Comparison of ENCODE assay signal across 16 mouse cellular contexts in genomic region chr13:75740018-75740417, GRCm38 (mm10). TPM values are rescaled to one million over a fixed set of nuclear protein-coding genes. Genes with fewer than 3 reads are reported as not detected.
DNase-seq lines count a peak whose midpoint lies in the region; ATAC-seq and TF ChIP-seq lines count a peak whose summit lies in the region.
"Had no signal": no experiment of that assay in that cellular context is flagged by ENCODE, and none has a peak within 500 bp of the region (broad histone marks: within the 10 kb centered on the region; RNA-seq: fewer than 3 reads in every experiment).

No protein-coding gene starts in this region.

- dilution Hi-C loops in CH12.LX (cut with MboI; ENCODE audit: extremely low pct_ligation_motif_present, extremely low pct_unique_long_range_greater_than_20kb, low sequenced_read_pairs), result no loop called here

- H3K4me2 ChIP-seq in lung, embryonic 15.5 days, result no peak overlapping the region
- H3K4me2 ChIP-seq in CH12.LX (ENCODE audit: insufficient read depth, low read depth, poor library complexity, severe bottlenecking), result peak overlapping the region; percentile 86
- H3K4me2 ChIP-seq: embryonic facial prominence, embryonic 15.5 days; intestine, embryonic 15.5 days; neural tube, embryonic 12.5 days had no signal

- H3K79me2 ChIP-seq in CH12.LX (replicated peaks; ENCODE audit: control insufficient read depth, extremely low read depth, insufficient read depth, poor library complexity, severe bottlenecking), result peaks cover 75% of the 10 kb centered on the region

- no peak; the same call in 1 of the 2 replicates for TF ChIP-seq RAD21 in CH12.LX (IDR thresholded peaks at IDR 0.05; ENCODE audit: low read depth, low read length)

- no peaks in the 10 kb centered on the region for H3K9me3 ChIP-seq in lung, embryonic 15.5 days
- H3K9me3 ChIP-seq in CH12.LX (replicated peaks; ENCODE audit: low read length), result no peaks in the 10 kb centered on the region
- H3K9me3 ChIP-seq: embryonic facial prominence, embryonic 15.5 days; heart, embryonic 10.5 days; intestine, embryonic 15.5 days; neural tube, embryonic 12.5 days had no signal

- no peak overlapping the region for H3K27ac ChIP-seq in lung, embryonic 15.5 days
- peak overlapping the region; percentile 68 for H3K27ac ChIP-seq in CH12.LX (ENCODE audit: insufficient read depth, low read depth)
- H3K27ac ChIP-seq: embryonic facial prominence, embryonic 15.5 days; intestine, embryonic 15.5 days; neural tube, embryonic 12.5 days had no signal

- no peak overlapping the region for H3K9ac ChIP-seq in lung, embryonic 15.5 days
- H3K9ac ChIP-seq in CH12.LX (ENCODE audit: insufficient read depth, low read depth), result peak overlapping the region; percentile 51; the same call in 1 of the 2 replicates
- H3K9ac ChIP-seq: embryonic facial prominence, embryonic 15.5 days; intestine, embryonic 15.5 days; neural tube, embryonic 12.5 days had no signal

- peaks cover 15% of the 10 kb centered on the region; the same call in 1 of the 2 replicates for H3K4me1 ChIP-seq in lung, embryonic 15.5 days
- H3K4me1 ChIP-seq in CH12.LX (ENCODE audit: control insufficient read depth in 1 of 2, insufficient read depth in 2 of 2), result peaks cover 26 to 86% of the 10 kb centered on the region in 2 experiments
- H3K4me1 ChIP-seq: neural tube, embryonic 12.5 days had no signal

- in situ Hi-C loops in CH12.LX (cut with MboI; ENCODE audit: low pct_ligation_motif_present, low pct_unique_long_range_greater_than_20kb, low sequenced_read_pairs), result loop anchor here (5.0 kb wide), 1 partner anchor 57 kb away; no protein-coding TSS in a partner anchor

- no peaks in the 10 kb centered on the region for H3K36me3 ChIP-seq in lung, embryonic 15.5 days
- peaks cover 0 to 11% of the 10 kb centered on the region in 2 experiments for H3K36me3 ChIP-seq in CH12.LX (replicated peaks in 1 of 2; ENCODE audit: control insufficient read depth in 1 of 2, insufficient read depth in 1 of 2, low read length in 1 of 2)
- H3K36me3 ChIP-seq in splenic B cell, adult 2 months (ENCODE audit: control insufficient read depth, insufficient read depth, low read length, poor library complexity, severe bottlenecking), result peaks cover 2% of the 10 kb centered on the region; the same call in 1 of the 2 replicates
- H3K36me3 ChIP-seq: embryonic facial prominence, embryonic 15.5 days; heart, embryonic 10.5 days; intestine, embryonic 15.5 days; neural tube, embryonic 12.5 days had no signal

- 49% methylated on average over 3 of the region's 3 CpGs for WGBS in lung, embryonic 15.5 days

- no peak for DNase-seq in lung, postnatal 14 days
- DNase-seq in CH12.LX (ENCODE audit: extremely low read depth), result peak; percentile 91
- peak; percentile 53 for DNase-seq in brain, adult 2 months (ENCODE audit: low read depth, low spot score)
- peak; percentile 6 for DNase-seq in splenic B cell, adult 2 months (ENCODE audit: low read depth, low spot score)
- no peak for DNase-seq in thymus, postnatal 0 days (ENCODE audit: low spot score)
- DNase-seq: cerebellum, adult 18-20 months; heart, postnatal 4 days; kidney, postnatal 10 days; midbrain, embryonic 14.5 days had no signal

- no peak for TF ChIP-seq POLR2A in CH12.LX (IDR thresholded peaks at IDR 0.05; ENCODE audit: low read depth, low read length)

- TF ChIP-seq CTCF in CH12.LX (conservative IDR thresholded peaks at IDR 0.05 in 1 of 2, IDR thresholded peaks at IDR 0.05 in 1 of 2; ENCODE audit: low read depth in 2 of 2, low read length in 2 of 2), result no peak

- ATAC-seq in lung, embryonic 15.5 days (ENCODE audit: borderline replicate concordance, extremely low read depth, low FRiP score, low TSS enrichment), result 0 out of 2 replicates have a peak, but pooled peaks have one; percentile 42
- ATAC-seq in monocyte, adult 5-6 weeks (replicated peaks; ENCODE audit: insufficient number of reproducible peaks, low FRiP score, low TSS enrichment, poor library complexity, severe bottlenecking), result no peak
- ATAC-seq: forebrain, embryonic 14.5 days; intestine, embryonic 15.5 days had no signal

- peak; percentile 99 for TF ChIP-seq EP300 in CH12.LX (IDR thresholded peaks at IDR 0.05; ENCODE audit: low read length)

- H3K27me3 ChIP-seq in lung, embryonic 15.5 days, result no peaks in the 10 kb centered on the region
- no peaks in the 10 kb centered on the region for H3K27me3 ChIP-seq in CH12.LX (replicated peaks)
- H3K27me3 ChIP-seq in splenic B cell, adult 2 months (ENCODE audit: control insufficient read depth, insufficient read depth, low read length, poor library complexity, severe bottlenecking), result no peaks in the 10 kb centered on the region
- H3K27me3 ChIP-seq: embryonic facial prominence, embryonic 15.5 days; intestine, embryonic 15.5 days; neural tube, embryonic 12.5 days had no signal

- no peak overlapping the region for H3K4me3 ChIP-seq in lung, embryonic 15.5 days
- H3K4me3 ChIP-seq in CH12.LX (replicated peaks in 1 of 3; ENCODE audit: low read depth in 2 of 3, low read length in 2 of 3, poor library complexity in 1 of 3), result no peak overlapping the region
- H3K4me3 ChIP-seq: embryonic facial prominence, embryonic 15.5 days; heart, embryonic 10.5 days; intestine, embryonic 15.5 days; neural tube, embryonic 12.5 days had no signal

TF ChIP-seq in CH12.LX, 34 proteins besides CTCF, POLR2A, EP300 and RAD21:
- TF ChIP-seq USF2 (conservative IDR thresholded peaks at IDR 0.05; ENCODE audit: low read depth, low read length), result no peak
- TF ChIP-seq USF1 (IDR thresholded peaks at IDR 0.05; ENCODE audit: low read depth, low read length), result no peak
- peak; percentile 86 for TF ChIP-seq MAFK (IDR thresholded peaks at IDR 0.05; ENCODE audit: insufficient replicate concordance, low read length)
- no peak for TF ChIP-seq ZKSCAN1 (IDR thresholded peaks at IDR 0.05; ENCODE audit: borderline replicate concordance, low read depth, low read length)
- TF ChIP-seq IRF4 (IDR thresholded peaks at IDR 0.05; ENCODE audit: low read depth, low read length), result peak; percentile 99
- TF ChIP-seq ELF1 (IDR thresholded peaks at IDR 0.05; ENCODE audit: low read depth, low read length), result 0 out of 2 replicates have a peak, but pooled peaks have one; percentile 21
- TF ChIP-seq MXI1 (IDR thresholded peaks at IDR 0.05; ENCODE audit: low read depth, low read length), result no peak; the same call in 1 of the 2 replicates
- TF ChIP-seq E2F4 (IDR thresholded peaks at IDR 0.05; ENCODE audit: insufficient replicate concordance, low read depth, low read length), result no peak; the same call in 1 of the 2 replicates
- peak; percentile 97 for TF ChIP-seq JUN (IDR thresholded peaks at IDR 0.05; ENCODE audit: insufficient read depth, low read depth, low read length)
- TF ChIP-seq SIN3A (IDR thresholded peaks at IDR 0.05; ENCODE audit: low read length), result peak; percentile 72; the same call in 1 of the 2 replicates
- peak; percentile 90 for TF ChIP-seq BHLHE40 (IDR thresholded peaks at IDR 0.05; ENCODE audit: low read depth, low read length)
- no peak for TF ChIP-seq PAX5 (IDR thresholded peaks at IDR 0.05; ENCODE audit: low read length)
- TF ChIP-seq HCFC1 (IDR thresholded peaks at IDR 0.05; ENCODE audit: low read depth, low read length), result no peak
- TF ChIP-seq NELFE (IDR thresholded peaks at IDR 0.05; ENCODE audit: low read depth, low read length), result no peak
- 0 out of 2 replicates have a peak, but pooled peaks have one; percentile 39 for TF ChIP-seq MAZ (IDR thresholded peaks at IDR 0.05; ENCODE audit: low read depth, low read length)
- peak; percentile 99 for TF ChIP-seq JUND (conservative IDR thresholded peaks at IDR 0.05; ENCODE audit: low read depth, low read length)
- TF ChIP-seq CHD1 (IDR thresholded peaks at IDR 0.05; ENCODE audit: low read depth, low read length), result no peak; the same call in 1 of the 2 replicates
- peak; percentile 62; the same call in 1 of the 2 replicates for TF ChIP-seq MYC (IDR thresholded peaks at IDR 0.05; ENCODE audit: low read depth, low read length)
- no peak for TF ChIP-seq MAX (IDR thresholded peaks at IDR 0.05; ENCODE audit: low read length)
- TF ChIP-seq NRF1 (IDR thresholded peaks at IDR 0.05; ENCODE audit: low read depth, low read length), result no peak
- peak; percentile 100 for TF ChIP-seq TCF12 (IDR thresholded peaks at IDR 0.05; ENCODE audit: low read depth, low read length)
- TF ChIP-seq ZMIZ1 (IDR thresholded peaks at IDR 0.05; ENCODE audit: low read depth, low read length), result no peak; the same call in 1 of the 2 replicates
- no peak for TF ChIP-seq KAT2A (IDR thresholded peaks at IDR 0.05; ENCODE audit: insufficient replicate concordance, low read length)
- TF ChIP-seq ETS1 (conservative IDR thresholded peaks at IDR 0.05; ENCODE audit: low read depth, low read length), result peak; percentile 95
- peak; percentile 99 for TF ChIP-seq RCOR1 (conservative IDR thresholded peaks at IDR 0.05; ENCODE audit: low read depth, low read length)
- TF ChIP-seq ZNF384 (IDR thresholded peaks at IDR 0.05; ENCODE audit: low read depth, low read length), result peak; percentile 69
- peak; percentile 77 for TF ChIP-seq TBP (conservative IDR thresholded peaks at IDR 0.05; ENCODE audit: low read depth, low read length)
- peak; percentile 87 for TF ChIP-seq CHD2 (IDR thresholded peaks at IDR 0.05; ENCODE audit: low read length)
- peak; percentile 100 for TF ChIP-seq MEF2A (IDR thresholded peaks at IDR 0.05; ENCODE audit: borderline replicate concordance, low read depth, low read length)
- no peak for TF ChIP-seq ZC3H11A (IDR thresholded peaks at IDR 0.05; ENCODE audit: low read depth, low read length)
- no peak for TF ChIP-seq GABPA (IDR thresholded peaks at IDR 0.05; ENCODE audit: insufficient replicate concordance, low read depth, low read length)
- TF ChIP-seq POLR2AphosphoS2 (IDR thresholded peaks at IDR 0.05; ENCODE audit: low read depth, low read length), result no peak
- no peak for TF ChIP-seq UBTF (IDR thresholded peaks at IDR 0.05; ENCODE audit: low read depth, low read length)
- 0 out of 2 replicates have a peak, but pooled peaks have one; percentile 3 for TF ChIP-seq SMC3 (IDR thresholded peaks at IDR 0.05; ENCODE audit: low read depth, low read length)

RNA-seq across cellular contexts. Expression of gene Ell2, which starts 33.5 kb away (rescaled TPM):
- 6.9 and 8.7 TPM in 2 replicates for polyA plus RNA-seq in lung, embryonic 15.5 days (2015; fragmentation: Nextera tagmentation; extraction: Ambion mirVana)
- total RNA-seq in CH12.LX (2012; rRNA removed) (44.4 and 63.4 TPM in 2 replicates), CH12.LX (2014; rRNA removed) (50.9 and 51.3 TPM in 2 replicates)
- polyA plus RNA-seq in CH12.LX (2012; ENCODE audit: insufficient read length, low read depth), result 114 and 123 TPM in 2 replicates
- 24.9 to 61.1 TPM (median 45.2 TPM) in 3 replicates for total RNA-seq in monocyte, adult 5-6 weeks (2017)
- polyA plus RNA-seq in thymus, postnatal 0 days (2015; fragmentation: Nextera tagmentation; extraction: Ambion mirVana), result 4.8 and 5.3 TPM in 2 replicates

Comparison
In these comparisons a context has a peak if more than half of its experiments do, and no peak if none do; other contexts are left out.
1. DNase-seq: peak in CH12.LX (single experiment), brain, adult 2 months (single experiment) and splenic B cell, adult 2 months (single experiment); none in lung, postnatal 14 days (single experiment) and thymus, postnatal 0 days (single experiment).
2. RNA of gene Ell2, which starts 33.5 kb away (polyA plus RNA-seq): 114 to 123 TPM in CH12.LX; 6.9 to 8.7 TPM in lung, embryonic 15.5 days and 4.8 to 5.3 TPM in thymus, postnatal 0 days; every median in the first group is over 10 times any median in the second.